27 mouse cellular contexts compared by ENCODE assay signal in the genomic region with DNA sequence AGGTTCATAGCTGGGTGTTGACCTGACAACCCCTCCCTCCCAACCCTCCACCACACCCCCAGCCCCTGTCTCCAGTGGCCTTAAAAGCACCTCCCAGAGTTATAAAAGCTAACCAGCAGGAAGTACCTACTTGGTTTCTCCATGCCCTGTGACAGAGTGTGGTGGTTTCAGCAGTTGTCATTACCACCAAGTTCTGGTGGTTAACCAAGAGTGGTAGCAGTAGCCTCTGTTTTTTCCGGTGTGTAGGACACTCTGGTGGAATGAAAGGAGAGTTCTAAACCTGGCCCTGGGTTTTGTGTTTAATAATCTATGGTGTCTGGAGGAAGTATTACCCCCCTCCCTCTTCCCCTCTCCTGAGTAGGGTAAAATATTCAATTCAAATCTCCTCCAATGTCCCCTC.
"Had no signal": no experiment of that assay in that cellular context is flagged by ENCODE, and none has a peak within 500 bp of the region (broad histone marks: within the 10 kb centered on the region; RNA-seq: fewer than 3 reads in every experiment).

No protein-coding gene starts in this region.

- H3K4me2 ChIP-seq: heart, embryonic 11.5 days; heart, embryonic 13.5 days; heart, embryonic 15.5 days; hindbrain, embryonic 13.5 days; limb, embryonic 12.5 days; liver, embryonic 11.5 days; liver, embryonic 13.5 days; liver, embryonic 15.5 days had no signal

- H3K4me1 ChIP-seq: heart, embryonic 15.5 days; liver, embryonic 13.5 days; liver, embryonic 15.5 days had no signal

- DNase-seq: gastrocnemius, adult 2 months; gastrocnemius, postnatal 10 days; gastrocnemius, postnatal 25 days; heart, adult 11 months; heart, adult 2 months; heart, postnatal 14 days; heart, postnatal 36 days; kidney, adult 18-20 months; kidney, adult 8-10 months; kidney, postnatal 10 days; kidney, postnatal 25 days; kidney, postnatal 4 days; layer of hippocampus, adult 9-11 months; layer of hippocampus, postnatal 36 days; liver; liver, embryonic 13.5 days had no signal

- H3K9me3 ChIP-seq: heart, embryonic 15.5 days; hindbrain, embryonic 13.5 days; limb, embryonic 10.5 days; liver, embryonic 13.5 days; liver, embryonic 15.5 days had no signal

- H3K9ac ChIP-seq: heart, embryonic 13.5 days; heart, embryonic 15.5 days; hindbrain, embryonic 13.5 days; limb, embryonic 12.5 days; liver, embryonic 13.5 days; liver, embryonic 15.5 days had no signal

- H3K4me3 ChIP-seq: gastrocnemius, adult 2 months; heart, adult 2 months; heart, embryonic 13.5 days; heart, embryonic 15.5 days; hindbrain, embryonic 13.5 days; left cerebral cortex, adult 2 months; limb, embryonic 10.5 days; limb, embryonic 12.5 days; liver, embryonic 13.5 days; liver, embryonic 15.5 days had no signal

- H3K27me3 ChIP-seq: heart, embryonic 13.5 days; heart, embryonic 15.5 days; hindbrain, embryonic 13.5 days; liver, embryonic 13.5 days; liver, embryonic 15.5 days had no signal

- H3K27ac ChIP-seq: gastrocnemius, adult 2 months; heart, adult 2 months; heart, embryonic 13.5 days; heart, embryonic 15.5 days; hindbrain, embryonic 13.5 days; left cerebral cortex, adult 2 months; limb, embryonic 10.5 days; limb, embryonic 12.5 days; liver, embryonic 13.5 days; liver, embryonic 15.5 days had no signal

- ATAC-seq: hindbrain, embryonic 16.5 days; intestine, postnatal 0 days had no signal
